Mouse (Mus musculus) heart, embryonic 10.5 days (tissue): ENCODE measurements around the gene Nckap1. TPM values are rescaled to one million over a fixed set of nuclear protein-coding genes. Genes with fewer than 3 reads are reported as not detected.
A peak's percentile ranks its signal among the peaks of the same experiment; 100 is the strongest.

Experiments
- DNase-seq: peaks from one replicate; pipeline ENCODE4 v3.0.0-alpha.2; 2017; ENCODE audit warnings: low spot score
- H3K27ac ChIP-seq: fragments of 300-500 bp; sonication (generic); 2 replicates; pipeline ENCODE4 v1.5.1; 2016; ENCODE audit warnings: mild to moderate bottlenecking
- H3K27me3 ChIP-seq: fragments of 300-500 bp; sonication (generic); 2 replicates; pipeline ENCODE4 v1.6.1; 2016; ENCODE audit warnings: mild to moderate bottlenecking; ENCODE audit not compliant: poor library complexity, insufficient read depth, severe bottlenecking
- H3K36me3 ChIP-seq: fragments of 300-500 bp; sonication (generic); 2 replicates; pipeline ENCODE4 v1.6.1; 2016; ENCODE audit warnings: mild to moderate bottlenecking, moderate library complexity
- H3K4me1 ChIP-seq: fragments of 300-500 bp; sonication (generic); 2 replicates; pipeline ENCODE4 v1.6.1; 2016; ENCODE audit warnings: mild to moderate bottlenecking
- H3K4me3 ChIP-seq: fragments of 300-500 bp; sonication (generic); 2 replicates; pipeline ENCODE4 v1.5.1; 2016; ENCODE audit warnings: mild to moderate bottlenecking, moderate library complexity
- H3K9me3 ChIP-seq: fragments of 300-500 bp; sonication (generic); 2 replicates; pipeline ENCODE4 v1.6.1; 2016; ENCODE audit warnings: mild to moderate bottlenecking, moderate library complexity
- WGBS: fragments of 180-500 bp; shearing (Covaris S2); methylation state at CpG from one replicate; pipeline ENCODE4 v1.1.7; 2016; 5-methylcytosine and 5-hydroxymethylcytosine counted together
- polyA plus RNA-seq: library from polyadenylated mRNA; unstranded; fragments of >200 nt; fragmentation: Nextera tagmentation; extraction: Ambion mirVana; gene quantifications from 2 replicates; pipeline ENCODE4 v1.2.1, GENCODE M21; 2016

The Nckap1 gene
- polyA plus RNA-seq, 1 experiment from 2014 or later: 71.7 TPM

DNA sequence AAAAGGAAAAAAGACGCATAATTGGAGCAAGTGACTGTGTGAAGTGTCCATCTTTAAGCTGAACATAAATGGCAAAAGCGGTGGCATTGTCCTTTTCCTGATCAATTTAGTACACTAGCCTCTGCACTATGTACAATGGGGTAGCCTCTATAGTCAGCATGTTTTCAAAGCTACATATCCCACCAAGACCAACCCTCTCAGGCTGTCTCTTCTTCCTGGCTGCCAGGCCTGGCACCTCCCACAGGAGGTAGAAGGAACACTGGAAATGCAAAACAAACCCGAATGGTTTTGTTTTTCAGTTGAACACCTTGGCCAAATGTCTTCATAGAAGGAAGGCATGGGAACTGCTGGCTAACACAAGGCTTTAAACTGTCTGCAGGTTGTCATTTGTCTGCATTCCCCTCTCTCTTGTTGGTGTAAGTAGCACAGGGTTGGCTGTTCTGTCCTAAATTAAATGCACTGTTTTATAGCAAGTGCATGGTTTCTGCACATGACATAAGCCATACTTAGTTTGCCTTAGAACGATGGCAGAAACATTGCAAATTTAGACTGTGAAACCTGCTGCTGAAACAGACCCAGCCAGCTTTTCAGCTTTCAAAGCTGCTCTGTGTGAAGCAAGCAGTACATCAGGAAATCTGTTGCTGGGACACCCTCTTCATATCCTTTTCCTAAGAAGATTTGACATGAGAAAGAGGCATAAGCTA lies 13.2 kb upstream of the Nckap1 start:
- 66% methylated on average over 4 of the region's 4 CpGs for WGBS
- H3K9me3 ChIP-seq: no peaks in the 10 kb centered on the region
- no peak overlapping the region for H3K4me3 ChIP-seq
- no peaks in the 10 kb centered on the region for H3K36me3 ChIP-seq
- no peak overlapping the region for H3K27ac ChIP-seq
- DNase-seq: no peak
- no peaks in the 10 kb centered on the region for H3K27me3 ChIP-seq
- H3K4me1 ChIP-seq: no peaks in the 10 kb centered on the region

DNA sequence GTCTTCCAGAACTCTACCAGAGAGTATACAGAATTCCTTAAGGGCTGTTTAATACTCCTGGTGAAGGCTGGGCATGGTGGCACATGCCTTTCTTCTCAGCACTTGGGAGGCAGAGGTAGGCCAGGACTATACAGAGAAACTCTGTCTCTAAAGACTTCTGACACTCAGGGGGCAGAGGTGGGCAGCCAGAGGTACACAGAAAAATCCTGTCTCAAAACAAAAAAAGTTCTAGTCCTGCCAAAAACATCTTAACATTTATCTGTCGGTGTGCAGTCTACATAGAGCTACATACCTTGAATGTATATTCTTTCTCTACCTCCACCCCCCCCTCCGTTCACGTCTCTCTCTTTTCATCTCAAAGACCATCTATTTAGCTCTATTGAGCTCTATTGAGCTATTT lies 1.2 kb upstream of the Nckap1 start:
- no peak overlapping the region for H3K4me3 ChIP-seq
- DNase-seq: no peak
- peaks cover 17% of the 10 kb centered on the region; the same call in 1 of the 2 replicates for H3K4me1 ChIP-seq
- no peaks in the 10 kb centered on the region for H3K9me3 ChIP-seq
- 89% methylated on average over 3 of the region's 3 CpGs for WGBS
- no peaks in the 10 kb centered on the region for H3K36me3 ChIP-seq
- H3K27me3 ChIP-seq: no peaks in the 10 kb centered on the region
- no peak overlapping the region for H3K27ac ChIP-seq

DNA sequence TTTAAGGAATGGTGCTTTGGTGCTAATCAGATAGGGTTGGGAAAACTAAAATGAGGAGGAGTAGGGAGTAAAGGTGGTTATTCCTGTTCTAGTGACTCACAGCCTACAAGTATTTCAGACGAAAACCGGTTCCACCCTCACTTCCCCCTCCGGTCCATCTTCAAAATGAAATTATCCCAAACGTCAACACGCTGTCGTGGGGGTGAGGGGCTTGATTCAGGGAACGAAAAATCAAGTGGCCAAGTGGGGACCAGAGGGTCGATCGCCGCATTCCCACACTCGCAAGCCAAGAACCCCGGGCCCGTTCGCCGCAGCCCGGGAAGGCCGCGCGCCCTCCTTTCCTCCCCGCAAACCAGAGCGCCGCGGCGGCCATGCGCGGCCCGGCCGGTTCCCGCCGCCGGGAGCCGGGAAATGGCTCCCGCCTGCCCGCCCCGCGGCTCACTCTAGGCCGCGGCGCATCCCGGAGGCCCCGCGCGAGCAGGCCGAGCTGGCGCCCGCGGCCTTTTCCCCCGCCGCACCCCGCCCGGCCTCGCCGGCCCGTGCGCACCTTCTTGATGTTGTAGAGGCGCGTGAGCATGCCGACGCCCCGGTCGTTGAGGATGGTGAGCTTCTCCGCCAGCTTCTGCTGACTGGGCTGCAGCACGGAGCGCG lies 744 bp downstream of the Nckap1 start:
- under 1% methylated on average over 54 of the region's 65 CpGs for WGBS
- DNase-seq: peak; percentile 78
- H3K4me1 ChIP-seq: peaks cover 17% of the 10 kb centered on the region; the same call in 1 of the 2 replicates
- no peaks in the 10 kb centered on the region for H3K27me3 ChIP-seq
- H3K27ac ChIP-seq: peak overlapping the region; percentile 100
- H3K4me3 ChIP-seq: peak overlapping the region; percentile 97
- no peaks in the 10 kb centered on the region for H3K9me3 ChIP-seq
- no peaks in the 10 kb centered on the region for H3K36me3 ChIP-seq

DNA sequence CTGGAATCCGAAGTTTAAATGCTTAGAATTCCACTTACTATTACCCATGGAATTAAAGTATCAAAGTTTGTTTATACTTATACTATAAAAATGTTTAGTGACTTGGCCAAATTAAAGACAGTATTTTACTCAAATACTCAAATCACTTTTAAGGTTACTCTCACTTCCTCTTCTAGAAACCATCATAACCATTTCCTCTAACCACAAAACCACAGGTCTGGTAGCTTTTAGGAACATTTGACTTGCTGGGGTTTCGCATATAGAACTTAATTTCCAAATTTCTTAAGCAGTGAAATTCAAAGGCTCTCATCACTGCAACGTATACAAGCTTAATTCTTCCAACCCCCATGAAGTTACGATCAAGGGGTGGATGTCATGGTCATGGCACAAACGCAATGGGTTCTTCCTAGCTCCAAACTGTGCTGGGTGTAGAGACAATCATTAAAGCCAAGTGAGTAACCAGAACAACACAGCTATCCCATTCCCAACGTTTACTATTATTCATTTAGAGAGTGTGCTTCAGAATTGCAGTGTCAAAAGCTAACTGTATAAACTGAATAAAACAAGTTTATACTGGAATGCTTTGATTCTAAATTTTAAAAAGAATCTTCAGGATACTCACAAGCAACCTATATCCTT lies 1.8 kb downstream of the Nckap1 start:
- Histone ChIP-seq H3K9me3 (no peaks in the 10 kb centered on the region), H3K36me3 (no peaks in the 10 kb centered on the region), H3K27ac (no peak overlapping the region; the same call in 1 of the 2 replicates), H3K4me3 (peak overlapping the region; percentile 97), H3K4me1 (peaks cover 17% of the 10 kb centered on the region; the same call in 1 of the 2 replicates), H3K27me3 (no peaks in the 10 kb centered on the region)
- DNase-seq: no peak
- 50% methylated on average over 6 of the region's 6 CpGs for WGBS

DNA sequence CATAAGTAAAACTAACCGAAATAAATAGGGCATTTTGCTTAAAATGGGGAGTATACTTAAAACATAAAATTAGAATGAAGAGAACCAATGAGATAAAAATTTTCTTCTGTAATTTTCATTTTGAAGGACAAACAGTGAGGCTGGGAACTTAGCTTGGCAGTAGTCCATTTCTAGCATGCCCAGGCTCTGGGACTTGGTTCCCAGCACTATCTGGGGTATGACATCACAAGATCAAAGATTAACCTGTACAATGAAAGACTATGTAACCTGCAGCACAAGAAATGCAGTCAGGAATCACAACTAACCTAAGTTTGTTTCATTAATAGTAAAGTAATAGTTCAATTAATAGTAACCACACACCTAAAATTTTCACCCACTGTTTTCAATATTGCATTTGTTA lies 3.9 kb downstream of the Nckap1 start:
- Histone ChIP-seq H3K9me3 (no peaks in the 10 kb centered on the region), H3K27me3 (no peaks in the 10 kb centered on the region), H3K4me1 (peaks cover 17% of the 10 kb centered on the region; the same call in 1 of the 2 replicates), H3K4me3 (no peak overlapping the region), H3K36me3 (no peaks in the 10 kb centered on the region), H3K27ac (no peak overlapping the region)
- DNase-seq: no peak
- WGBS: 90% methylated on average over 1 of the region's 1 CpGs

DNA sequence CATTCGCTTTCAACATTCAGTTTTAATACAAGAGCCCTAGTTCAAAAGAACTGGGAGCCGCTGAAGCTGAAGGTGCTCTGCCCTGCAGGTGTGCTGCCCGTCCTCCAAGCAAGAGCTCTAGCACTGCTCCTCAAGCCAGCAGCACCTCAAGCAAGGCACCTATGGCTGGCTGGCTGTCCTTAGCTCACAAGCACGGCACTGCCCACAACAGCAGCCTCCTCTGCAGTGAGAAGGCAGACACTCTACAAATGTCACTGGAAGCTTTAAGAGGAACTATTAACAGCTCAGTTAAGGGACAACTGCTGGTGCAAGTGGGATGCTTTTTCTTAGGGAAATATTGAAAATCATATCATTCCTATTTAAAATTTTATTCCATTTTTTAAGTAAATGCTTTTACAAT lies 10.5 kb downstream of the Nckap1 start:
- peaks cover 4% of the 10 kb centered on the region; the same call in 1 of the 2 replicates for H3K4me1 ChIP-seq
- no peaks in the 10 kb centered on the region for H3K9me3 ChIP-seq
- H3K4me3 ChIP-seq: no peak overlapping the region
- no peak overlapping the region for H3K27ac ChIP-seq
- no peak for DNase-seq
- 69% methylated on average over 4 of the region's 4 CpGs for WGBS
- H3K27me3 ChIP-seq: no peaks in the 10 kb centered on the region
- H3K36me3 ChIP-seq: 0 out of 2 replicates have a peak, but pooled peaks cover 6% of the 10 kb centered on the region

DNA sequence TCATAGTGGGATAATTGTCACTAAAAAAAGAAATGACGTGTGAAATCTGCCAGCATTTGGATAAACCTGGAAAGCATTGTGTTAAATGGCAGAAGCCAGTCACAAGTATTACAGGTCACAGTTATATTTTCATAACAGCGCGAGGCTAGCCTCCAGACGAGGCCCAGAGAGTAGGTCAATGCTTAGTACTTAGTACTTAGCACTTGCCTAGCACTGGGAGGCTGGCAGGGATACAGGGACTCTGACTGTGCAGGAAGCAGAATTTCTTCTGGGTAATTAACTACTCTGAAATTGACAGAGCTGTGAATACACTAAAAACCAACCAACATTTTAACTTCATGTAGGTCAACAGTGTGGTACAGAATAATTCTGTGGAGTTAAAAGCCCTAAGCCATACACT lies 13.8 kb downstream of the Nckap1 start:
- H3K36me3 ChIP-seq: 0 out of 2 replicates have a peak, but pooled peaks cover 6% of the 10 kb centered on the region
- H3K4me1 ChIP-seq: peaks cover 10% of the 10 kb centered on the region
- H3K4me3 ChIP-seq: no peak overlapping the region
- WGBS: 91% methylated on average over 4 of the region's 4 CpGs
- DNase-seq: no peak
- no peaks in the 10 kb centered on the region for H3K27me3 ChIP-seq
- no peaks in the 10 kb centered on the region for H3K9me3 ChIP-seq
- H3K27ac ChIP-seq: no peak overlapping the region

DNA sequence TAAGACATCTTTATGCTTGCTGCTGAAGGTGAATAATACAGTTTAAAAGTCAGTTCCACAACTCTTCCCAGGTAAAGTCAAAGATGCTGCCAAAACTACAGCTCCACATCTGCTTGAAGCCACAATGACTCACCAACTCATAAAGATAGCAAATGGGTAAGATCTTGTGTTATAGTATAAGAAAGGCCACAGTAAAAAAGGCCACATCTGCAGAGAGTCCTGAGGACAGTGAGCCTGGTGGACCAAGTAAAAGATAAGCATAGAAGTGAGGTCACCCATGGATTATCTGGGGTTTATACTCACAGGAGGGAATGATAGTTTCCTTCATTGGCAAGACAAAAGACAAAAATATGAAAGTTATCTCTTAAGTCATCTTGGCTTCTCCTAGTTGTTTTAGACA lies 18.9 kb downstream of the Nckap1 start:
- peaks cover 6% of the 10 kb centered on the region for H3K4me1 ChIP-seq
- DNase-seq: no peak
- H3K27ac ChIP-seq: no peak overlapping the region
- H3K27me3 ChIP-seq: no peaks in the 10 kb centered on the region
- H3K36me3 ChIP-seq: peaks cover 11% of the 10 kb centered on the region
- no peak overlapping the region for H3K4me3 ChIP-seq
- no peaks in the 10 kb centered on the region for H3K9me3 ChIP-seq

DNA sequence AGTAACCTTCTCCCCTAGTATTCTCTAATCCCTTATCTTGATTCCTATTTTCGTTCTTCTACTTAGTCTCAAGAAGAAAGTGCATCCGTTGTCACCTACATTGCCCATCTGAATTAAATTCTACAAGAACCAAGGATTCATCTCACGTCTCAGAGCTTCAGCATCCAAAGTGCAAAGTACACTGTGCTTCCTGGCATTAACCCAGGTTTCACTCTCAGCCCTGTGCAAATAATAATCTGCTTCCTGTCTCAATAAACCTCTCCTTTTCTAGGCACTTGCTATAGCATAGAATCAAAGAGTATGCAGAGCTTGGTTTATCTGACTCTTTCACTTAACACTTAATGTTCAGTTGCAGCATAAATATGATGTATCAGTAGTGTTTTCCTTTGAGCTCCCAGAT lies 19.7 kb downstream of the Nckap1 start:
- H3K36me3 ChIP-seq: peaks cover 11% of the 10 kb centered on the region
- no peak for DNase-seq
- no peaks in the 10 kb centered on the region for H3K27me3 ChIP-seq
- H3K4me3 ChIP-seq: no peak overlapping the region
- H3K27ac ChIP-seq: no peak overlapping the region
- 81% methylated on average over 3 of the region's 3 CpGs for WGBS
- peaks cover 6% of the 10 kb centered on the region for H3K4me1 ChIP-seq
- H3K9me3 ChIP-seq: no peaks in the 10 kb centered on the region

DNA sequence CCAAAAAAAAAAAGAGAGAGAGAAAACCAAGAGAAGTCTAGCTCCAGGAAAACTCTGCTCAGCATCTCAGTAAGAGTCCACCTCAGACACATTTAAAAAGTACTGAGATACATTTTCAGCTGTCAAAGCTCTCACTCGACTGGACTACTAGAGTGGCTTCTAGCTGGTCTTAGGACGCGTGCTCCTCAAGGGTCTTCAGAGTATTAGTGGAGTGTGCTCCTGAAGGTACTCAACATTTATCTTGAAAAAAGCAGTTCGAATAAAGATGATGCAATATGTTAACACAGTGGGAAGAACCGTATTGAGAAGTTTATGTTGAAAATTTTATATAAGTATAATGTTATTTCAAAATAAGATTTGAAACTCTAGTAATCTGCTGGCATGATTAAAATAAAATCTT lies 20.4 kb downstream of the Nckap1 start:
- 94% methylated on average over 5 of the region's 5 CpGs for WGBS
- Histone ChIP-seq H3K4me1 (peaks cover 6% of the 10 kb centered on the region), H3K27ac (no peak overlapping the region), H3K27me3 (no peaks in the 10 kb centered on the region), H3K4me3 (no peak overlapping the region), H3K9me3 (no peaks in the 10 kb centered on the region), H3K36me3 (peaks cover 11% of the 10 kb centered on the region)
- DNase-seq: no peak

DNA sequence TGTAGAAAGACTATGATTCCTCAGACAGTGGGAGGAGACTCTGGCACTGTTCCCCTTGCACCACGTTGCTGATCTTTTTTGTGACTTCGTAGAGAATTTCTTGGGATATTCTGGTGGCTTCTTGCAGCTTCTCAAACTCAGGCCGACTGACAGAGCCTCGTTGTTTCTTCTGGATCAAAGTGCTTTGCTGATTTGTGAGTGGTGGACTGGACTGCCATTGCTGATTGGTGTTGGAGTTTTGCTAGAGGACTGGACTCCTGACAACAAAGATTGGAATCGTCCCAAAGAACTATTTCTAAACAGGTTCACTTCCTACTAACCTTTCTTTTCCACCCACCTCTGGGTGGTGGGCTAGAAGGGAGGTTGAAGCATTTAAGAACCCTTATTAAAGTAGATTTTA lies 21.5 kb downstream of the Nckap1 start:
- no peak overlapping the region for H3K27ac ChIP-seq
- DNase-seq: no peak
- H3K4me1 ChIP-seq: peaks cover 6% of the 10 kb centered on the region
- no peaks in the 10 kb centered on the region for H3K9me3 ChIP-seq
- 87% methylated on average over 5 of the region's 5 CpGs for WGBS
- H3K36me3 ChIP-seq: peaks cover 11% of the 10 kb centered on the region
- H3K27me3 ChIP-seq: no peaks in the 10 kb centered on the region
- no peak overlapping the region for H3K4me3 ChIP-seq

DNA sequence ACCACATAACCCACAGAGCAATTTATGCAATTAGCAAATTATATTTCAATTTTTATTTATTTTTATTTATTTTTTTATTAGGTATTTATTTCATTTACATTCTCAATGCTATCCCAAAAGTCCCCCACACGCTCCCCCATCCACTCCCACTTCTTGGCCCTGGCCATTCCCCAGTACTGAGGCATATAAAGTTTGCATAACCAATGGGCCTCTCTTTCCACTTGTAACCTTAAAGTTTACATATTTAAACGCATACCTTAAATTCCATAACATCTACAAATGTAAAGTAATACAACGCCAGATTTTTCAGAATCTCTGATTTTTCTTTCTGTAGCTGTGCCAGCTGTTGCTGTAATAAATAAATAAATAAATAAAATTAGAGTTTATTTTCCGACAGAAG lies 26.7 kb downstream of the Nckap1 start:
- no peak overlapping the region for H3K4me3 ChIP-seq
- peaks cover 50% of the 10 kb centered on the region for H3K36me3 ChIP-seq
- no peak for DNase-seq
- no peaks in the 10 kb centered on the region for H3K9me3 ChIP-seq
- H3K4me1 ChIP-seq: no peaks in the 10 kb centered on the region
- no peaks in the 10 kb centered on the region for H3K27me3 ChIP-seq
- no peak overlapping the region for H3K27ac ChIP-seq
- 92% methylated on average over 4 of the region's 4 CpGs for WGBS

DNA sequence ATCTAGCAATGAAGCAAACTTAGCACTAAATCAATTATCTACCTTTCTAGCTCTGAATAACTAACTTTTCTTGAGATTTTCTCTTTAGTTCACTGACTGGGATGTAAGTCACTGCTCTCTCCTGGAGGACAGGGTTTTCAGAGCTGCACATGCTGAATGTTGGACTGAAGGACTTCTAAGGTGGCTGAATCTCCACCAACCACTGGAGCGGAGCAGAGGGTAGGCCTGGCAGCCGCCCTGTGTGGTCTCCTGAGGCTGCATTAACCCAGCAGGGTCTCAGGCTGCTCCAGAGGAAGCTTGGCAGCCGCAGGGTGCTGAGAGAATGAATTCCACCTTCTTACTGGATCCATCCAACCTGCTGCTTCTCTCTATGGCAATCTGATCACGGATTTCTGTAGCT lies 31.5 kb downstream of the Nckap1 start:
- peaks cover 79% of the 10 kb centered on the region for H3K36me3 ChIP-seq
- WGBS: 91% methylated on average over 4 of the region's 4 CpGs

More for the DNA sequence above, 31.5 kb downstream of the Nckap1 start:
- Histone ChIP-seq H3K4me3 (no peak overlapping the region), H3K27me3 (no peaks in the 10 kb centered on the region), H3K9me3 (no peaks in the 10 kb centered on the region), H3K4me1 (no peaks in the 10 kb centered on the region), H3K27ac (no peak overlapping the region)
- DNase-seq: no peak
